Mouse (Mus musculus) CD4-positive naive resting alpha-beta T cell, adult 76 days (primary cell): ENCODE results near the gene Mybpc2. TPM values are rescaled to one million over a fixed set of nuclear protein-coding genes. Genes with fewer than 3 reads are reported as not detected.

ENCODE experiments used
- total RNA-seq: library from RNA; stranded (reverse); gene quantifications from one replicate; pipeline ENCODE4 v1.2.4, GENCODE M21; 2023

Mybpc2 gene
- 1.7 TPM for total RNA-seq

GRCm38 (mm10) chr7:44524502-44524901 lies at the start of gene Mybpc2:
Mybpc2 (minus strand) TSS chr7:44524656.

DNA sequence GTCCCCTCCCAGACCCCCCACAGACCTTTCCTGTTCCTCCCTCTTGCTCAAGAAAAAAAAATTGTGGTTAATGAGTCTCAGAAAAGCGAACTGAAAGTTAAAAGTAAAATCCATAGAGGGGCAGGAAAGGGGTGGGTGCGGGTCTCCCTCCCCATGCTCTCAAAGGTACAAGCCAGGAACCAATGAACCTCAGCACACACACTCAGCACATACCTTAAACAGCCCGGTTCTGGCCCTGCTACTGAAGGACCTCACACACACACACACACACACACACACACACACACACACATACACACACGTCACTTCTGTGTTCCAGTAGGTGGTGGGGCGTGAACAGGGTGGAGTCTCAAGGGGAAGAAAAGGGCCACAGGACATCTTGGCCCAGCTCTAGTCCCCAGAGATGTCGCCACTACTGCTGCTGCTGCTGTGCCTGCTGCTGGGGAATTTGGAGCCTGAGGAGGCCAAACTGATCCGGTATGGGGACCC lies 47.8 kb upstream of the Mybpc2 start, which contains the start of gene Napsa:
Napsa (plus strand) TSS at position 168 of the 489 bp plus-strand sequence.

DNA sequence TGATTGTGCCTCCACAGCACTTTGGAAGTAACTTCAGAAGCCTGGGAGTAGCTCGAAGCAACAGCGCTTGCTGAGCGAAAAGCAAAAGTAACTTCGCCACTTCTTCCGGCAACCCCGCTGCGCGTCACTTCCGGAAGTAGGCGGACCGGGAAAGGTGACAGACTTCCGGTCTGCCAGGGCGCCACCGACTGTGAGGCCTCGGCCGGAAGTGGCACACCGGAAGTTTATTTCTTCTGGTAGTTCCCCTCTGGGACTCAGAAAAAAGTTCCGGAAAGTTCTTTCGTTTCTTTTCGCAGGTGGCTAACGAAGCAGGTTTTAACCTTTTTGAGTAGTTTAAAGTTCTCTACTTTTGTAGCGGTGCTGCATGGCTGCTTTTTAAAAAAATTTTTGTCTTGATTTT lies 29.4 kb upstream of the Mybpc2 start, which contains the start of gene Nr1h2:
Nr1h2 (minus strand) TSS at position 126 of the 400 bp plus-strand sequence.

GRCm38 (mm10) chr7:44548497-44549087 lies 24.1 kb upstream of the Mybpc2 start, which contains the start of gene Pold1:
Pold1 (minus strand) TSS chr7:44548849.

DNA sequence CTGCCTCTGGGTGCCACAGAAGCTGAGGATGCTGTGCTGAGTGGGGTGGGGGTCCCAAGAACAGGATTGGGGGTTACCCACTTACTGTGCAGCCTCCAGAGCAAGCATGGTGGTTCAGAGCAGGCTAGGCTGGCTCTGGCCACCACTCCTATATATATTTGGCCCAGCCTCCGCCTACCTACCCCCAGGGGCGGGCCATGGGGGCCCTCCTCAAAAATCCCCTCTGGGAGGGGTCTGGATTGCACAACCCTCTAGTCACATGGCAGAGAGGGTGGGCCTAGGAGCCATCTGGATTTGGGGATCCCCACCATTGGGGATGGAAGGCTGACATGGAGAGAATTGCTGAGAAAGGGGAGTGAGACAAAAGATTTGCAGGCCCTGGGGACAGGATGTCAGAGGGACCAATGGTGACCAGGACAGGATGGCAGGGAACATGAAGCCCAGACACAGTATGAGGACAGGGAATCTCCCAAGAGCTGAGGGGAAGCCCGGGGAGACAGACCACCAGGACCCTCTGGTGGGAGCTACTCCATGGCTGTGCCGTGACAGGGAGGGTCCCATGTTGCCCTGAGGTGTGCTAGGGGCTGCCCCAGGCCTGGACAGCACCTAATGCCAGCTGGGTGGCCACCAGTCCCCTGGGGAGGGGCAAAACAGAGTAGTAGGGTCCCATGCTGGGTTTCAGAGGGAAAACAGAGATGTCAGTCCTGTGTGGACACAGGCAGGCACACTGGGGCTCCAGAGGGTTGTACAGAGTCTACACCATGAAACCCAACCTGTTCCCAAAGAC lies 7.7 kb upstream of the Mybpc2 start, which contains the start of gene Spib:
Spib (minus strand) TSS at position 126 of the 787 bp plus-strand sequence.

DNA sequence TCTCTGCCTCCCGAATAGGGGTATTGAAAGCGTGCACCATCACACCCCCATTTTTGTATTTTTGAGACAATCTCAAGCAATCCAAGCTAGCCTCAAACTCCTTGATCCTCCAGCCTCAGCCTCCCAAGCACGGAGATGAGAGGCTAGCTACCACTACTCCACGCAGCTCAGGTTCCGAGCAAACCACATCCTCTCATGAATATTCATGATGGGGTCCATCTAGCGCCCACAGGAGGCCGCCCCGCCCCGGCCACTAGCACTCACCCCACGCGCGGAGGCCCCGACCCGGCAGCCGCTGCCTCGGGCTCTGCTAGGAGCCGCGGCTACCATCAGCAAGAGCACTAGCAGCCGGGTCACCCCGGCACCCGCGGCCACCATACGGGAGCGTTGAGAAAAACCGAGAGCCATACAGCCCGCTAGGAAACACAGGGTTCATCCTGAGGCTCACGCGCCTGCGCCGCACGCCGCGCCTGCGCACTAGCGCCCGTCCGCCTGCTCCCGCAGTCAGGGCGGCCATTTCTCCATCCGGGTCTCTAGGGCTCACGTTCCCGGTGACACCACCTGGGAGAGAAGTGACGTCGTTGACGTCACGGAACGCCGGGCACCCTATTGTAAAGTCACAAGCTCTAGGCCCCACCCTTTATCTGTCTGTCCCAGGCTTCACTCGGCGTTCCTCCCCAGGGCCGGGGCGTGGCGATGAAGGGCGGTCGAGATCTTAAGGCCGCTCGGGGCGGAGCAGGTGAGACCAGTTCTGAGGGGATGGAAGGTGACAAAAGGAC lies 28.3 kb downstream of the Mybpc2 start, which contains the start of the genes Emc10 and Fam71e1:
Emc10 (minus strand) TSS at position 538 of the 779 bp plus-strand sequence.
Fam71e1 (plus strand) TSS at position 590 of the 779 bp plus-strand sequence.

DNA sequence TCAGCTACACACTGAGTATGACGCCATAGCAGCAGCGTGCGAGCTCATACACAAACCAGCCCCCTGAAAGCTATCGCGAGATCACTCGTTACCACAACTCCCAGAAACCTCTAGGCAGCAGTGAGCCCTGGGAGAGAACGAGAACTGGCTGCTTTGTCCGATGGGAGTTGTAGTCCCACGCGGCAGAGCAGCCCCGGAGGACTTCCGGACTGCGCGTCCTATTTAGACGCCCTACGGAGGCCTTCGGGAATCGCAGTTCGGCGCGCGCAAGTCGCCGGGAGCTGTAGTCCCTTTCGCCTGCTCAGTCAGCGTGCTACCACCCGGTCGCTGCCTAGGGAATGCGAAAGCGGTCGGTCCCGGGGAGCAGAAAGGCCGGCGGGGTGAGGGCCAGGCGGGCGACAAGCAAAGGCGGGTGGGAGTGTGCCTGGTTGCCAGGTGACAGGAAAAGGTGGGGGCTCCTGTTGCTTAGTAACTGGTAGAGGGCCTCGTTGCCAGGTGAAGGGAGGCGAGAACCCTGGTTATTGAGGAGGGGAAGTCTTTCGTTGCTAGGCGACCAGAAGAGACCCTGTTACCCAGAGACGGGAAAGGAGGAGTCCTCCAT lies 56.5 kb downstream of the Mybpc2 start, which contains the start of gene Josd2:
Josd2 (plus strand) TSS at position 170 of the 601 bp plus-strand sequence.

DNA sequence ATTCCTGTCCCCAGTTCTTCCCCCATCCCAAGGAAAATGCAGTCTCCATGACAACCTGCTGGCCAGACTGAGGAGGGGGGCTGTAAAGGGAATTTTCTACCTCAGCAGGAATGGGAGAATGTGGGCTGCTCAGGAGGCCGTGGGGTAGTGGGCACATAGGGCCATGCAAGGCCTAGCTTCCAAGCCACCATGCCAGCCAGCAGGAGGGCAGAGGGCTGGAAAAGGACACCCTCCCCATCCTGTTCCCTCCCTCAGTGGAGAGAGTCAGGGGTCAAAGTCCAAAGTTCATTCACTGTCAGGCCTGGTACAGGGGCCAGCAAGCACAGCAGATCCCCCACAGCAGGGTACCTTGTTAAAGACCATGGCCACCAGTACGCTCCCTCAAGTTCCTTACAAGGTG lies 59.3 kb downstream of the Mybpc2 start, which contains the start of gene Aspdh:
Aspdh (plus strand) TSS at position 281 of the 400 bp plus-strand sequence.

Other genes starting within 250 kb of the Mybpc2 start
- 0.67 TPM for gene Clec11a, start 217.8 kb downstream of the Mybpc2 start, total RNA-seq
- 3.0 TPM for gene Shank1, start 214.4 kb downstream of the Mybpc2 start, total RNA-seq
- not detected for gene Syt3, start 140.6 kb downstream of the Mybpc2 start, total RNA-seq
- gene 1700008O03Rik, start 138.8 kb downstream of the Mybpc2 start, total RNA-seq = not detected
- not detected for gene Lrrc4b, start 95.6 kb downstream of the Mybpc2 start, total RNA-seq
- gene Aspdh, start 59.3 kb downstream of the Mybpc2 start, total RNA-seq = not detected
- 47.6 TPM for gene Josd2, start 56.7 kb downstream of the Mybpc2 start, total RNA-seq
- gene Emc10, start 28.1 kb downstream of the Mybpc2 start, total RNA-seq = 80.4 TPM
- gene Fam71e1, start 28.1 kb downstream of the Mybpc2 start, total RNA-seq = 6.6 TPM
- gene Spib, start 7.4 kb upstream of the Mybpc2 start, total RNA-seq = 25.1 TPM
- 41.4 TPM for gene Pold1, start 24.2 kb upstream of the Mybpc2 start, total RNA-seq
- 291 TPM for gene Nr1h2, start 29.3 kb upstream of the Mybpc2 start, total RNA-seq
- gene Napsa, start 47.7 kb upstream of the Mybpc2 start, total RNA-seq = 38.9 TPM
- gene Kcnc3, start 66.0 kb upstream of the Mybpc2 start, total RNA-seq = 1.00 TPM
- not detected for gene Myh14, start 146.2 kb upstream of the Mybpc2 start, total RNA-seq
- gene Izumo2, start 184.1 kb upstream of the Mybpc2 start, total RNA-seq = not detected
- gene Vrk3, start 223.8 kb upstream of the Mybpc2 start, total RNA-seq = 70.7 TPM
- 0.88 TPM for gene Zfp473, start 226.4 kb upstream of the Mybpc2 start, total RNA-seq